Mouse (Mus musculus) thymus, postnatal 36 days (tissue): ENCODE measurements around the gene Foxg1.
A peak's percentile ranks its signal among the peaks of the same experiment; 100 is the strongest.

Experiments
- DNase-seq, 2 experiments: peaks; one replicate each; pipeline ENCODE4 v3.0.0; 2022; ENCODE audit warnings: mixed read lengths in 2 of 2

The Foxg1 gene

GRCm38 (mm10) chr12:49382565-49383520 lies at the start of gene Foxg1:
Foxg1 (plus strand) TSS chr12:49382660.
- DNase-seq = no peak

- DNase-seq = no peak
These were observed 32.8 kb upstream of the Foxg1 start for GRCm38 (mm10) chr12:49349697-49350096.

- DNase-seq = no peak
These were observed 13.5 kb upstream of the Foxg1 start for GRCm38 (mm10) chr12:49368931-49369330.

- DNase-seq = no peak
These were observed 10.3 kb upstream of the Foxg1 start for GRCm38 (mm10) chr12:49372170-49372569.

- DNase-seq = no peak
These were observed 9.3 kb upstream of the Foxg1 start for GRCm38 (mm10) chr12:49373176-49373575.

GRCm38 (mm10) chr12:49373821-49374605 lies 8.4 kb upstream of the Foxg1 start:
- DNase-seq = no peak

GRCm38 (mm10) chr12:49374606-49374995 lies 7.9 kb upstream of the Foxg1 start:
- DNase-seq = no peak

- DNase-seq = no peak
These were observed 6.8 kb upstream of the Foxg1 start for GRCm38 (mm10) chr12:49375427-49376317.

- DNase-seq = no peak
These were observed 6.0 kb upstream of the Foxg1 start for GRCm38 (mm10) chr12:49376318-49376992.

- no peak for DNase-seq
These were observed 5.0 kb upstream of the Foxg1 start for GRCm38 (mm10) chr12:49377281-49377970.

GRCm38 (mm10) chr12:49378920-49379319 lies 3.5 kb upstream of the Foxg1 start:
- DNase-seq = no peak

- DNase-seq = no peak
These were observed 3.0 kb upstream of the Foxg1 start for GRCm38 (mm10) chr12:49379446-49379845.

GRCm38 (mm10) chr12:49380442-49380841 lies 2.0 kb upstream of the Foxg1 start:
- DNase-seq = no peak

- no peak for DNase-seq
These were observed 1.4 kb upstream of the Foxg1 start for GRCm38 (mm10) chr12:49381031-49381525.

- DNase-seq = no peak
These were observed 617 bp upstream of the Foxg1 start for GRCm38 (mm10) chr12:49381721-49382365.

GRCm38 (mm10) chr12:49383521-49384133 lies 1.2 kb downstream of the Foxg1 start:
- DNase-seq = no peak

GRCm38 (mm10) chr12:49384295-49384875 lies 1.9 kb downstream of the Foxg1 start:
- DNase-seq = no peak

- peak in 1 of 2 experiments; percentile 14 for DNase-seq
These were observed 2.6 kb downstream of the Foxg1 start, which contains the start of gene Gm43517 for GRCm38 (mm10) chr12:49384876-49385630. Gm43517 (plus strand) TSS chr12:49385174.

GRCm38 (mm10) chr12:49385631-49385990 lies 3.2 kb downstream of the Foxg1 start:
- DNase-seq = no peak
